ENCODE assay signal across 14 mouse cellular contexts in genomic region chr5:64676214-64676945, GRCm38 (mm10).
DNase-seq lines count a peak whose midpoint lies in the region.
"Had no signal": no experiment of that assay in that cellular context is flagged by ENCODE, and none has a peak within 500 bp of the region (broad histone marks: within the 10 kb centered on the region; RNA-seq: fewer than 3 reads in every experiment).

No protein-coding gene starts in this region.

- H3K27ac ChIP-seq in brown adipose tissue, adult 24 weeks (replicated peaks; ENCODE audit: low read depth, low read length) = peak overlapping the region; percentile 62; the same call in 1 of the 2 replicates
- H3K27ac ChIP-seq: embryonic facial prominence, embryonic 10.5 days; heart, embryonic 13.5 days; hindbrain, embryonic 13.5 days had no signal

- no peak overlapping the region for H3K4me3 ChIP-seq in brown adipose tissue, adult 24 weeks (ENCODE audit: insufficient read depth, low read depth, low read length)
- H3K4me3 ChIP-seq: embryonic facial prominence, embryonic 10.5 days; heart, embryonic 13.5 days; hindbrain, embryonic 13.5 days had no signal

- DNase-seq in layer of hippocampus, adult 9-11 months = peak; percentile 25
- no peak for DNase-seq in layer of hippocampus, postnatal 36 days
- peak; percentile 70 for DNase-seq in CD4-positive, CD25-positive, alpha-beta regulatory T cell, adult 2 months (ENCODE audit: low read depth, low spot score)
- DNase-seq in naive thymus-derived CD4-positive, alpha-beta T cell, adult 2 months (ENCODE audit: low read depth) = peak; percentile 74
- DNase-seq in MN1 (ENCODE audit: low spot score) = no peak
- DNase-seq in kidney, postnatal 10 days = no peak
- no peak for DNase-seq in embryo, embryonic 11 days
- DNase-seq: cerebellum, adult 9-10 months; gastrocnemius, postnatal 25 days; lung, adult 18-20 months had no signal

- 0 out of 2 replicates have a peak, but pooled peaks cover 4% of the 10 kb centered on the region for H3K4me1 ChIP-seq in brown adipose tissue, adult 24 weeks (ENCODE audit: control insufficient read depth, insufficient read depth, insufficient read length, low read length)
- H3K4me1 ChIP-seq: hindbrain, embryonic 13.5 days had no signal

Comparison
In these comparisons a context has a peak if more than half of its experiments do, and no peak if none do; other contexts are left out.
1. DNase-seq: peak in layer of hippocampus, adult 9-11 months (single experiment), CD4-positive, CD25-positive, alpha-beta regulatory T cell, adult 2 months (single experiment) and naive thymus-derived CD4-positive, alpha-beta T cell, adult 2 months (single experiment); none in layer of hippocampus, postnatal 36 days (0 of 2), MN1 (single experiment), kidney, postnatal 10 days (single experiment) and embryo, embryonic 11 days (single experiment).